Mouse (Mus musculus) left cerebral cortex, adult 8-10 months (tissue): ENCODE results near the gene Abr. TPM values are rescaled to one million over a fixed set of nuclear protein-coding genes. Genes with fewer than 3 reads are reported as not detected.

Experiments
- DNase-seq, 2 experiments: peaks; one replicate each; pipeline ENCODE4 v3.0.0; 2022; ENCODE audit warnings: low spot score in 2 of 2
- total RNA-seq, 4 experiments: library from RNA; stranded (reverse); gene quantifications; 2 replicates each; pipeline ENCODE4 v1.2.4; 2022

The Abr gene
- total RNA-seq, 4 experiments from 2014 or later: 382 to 408 (median 393) TPM

DNA sequence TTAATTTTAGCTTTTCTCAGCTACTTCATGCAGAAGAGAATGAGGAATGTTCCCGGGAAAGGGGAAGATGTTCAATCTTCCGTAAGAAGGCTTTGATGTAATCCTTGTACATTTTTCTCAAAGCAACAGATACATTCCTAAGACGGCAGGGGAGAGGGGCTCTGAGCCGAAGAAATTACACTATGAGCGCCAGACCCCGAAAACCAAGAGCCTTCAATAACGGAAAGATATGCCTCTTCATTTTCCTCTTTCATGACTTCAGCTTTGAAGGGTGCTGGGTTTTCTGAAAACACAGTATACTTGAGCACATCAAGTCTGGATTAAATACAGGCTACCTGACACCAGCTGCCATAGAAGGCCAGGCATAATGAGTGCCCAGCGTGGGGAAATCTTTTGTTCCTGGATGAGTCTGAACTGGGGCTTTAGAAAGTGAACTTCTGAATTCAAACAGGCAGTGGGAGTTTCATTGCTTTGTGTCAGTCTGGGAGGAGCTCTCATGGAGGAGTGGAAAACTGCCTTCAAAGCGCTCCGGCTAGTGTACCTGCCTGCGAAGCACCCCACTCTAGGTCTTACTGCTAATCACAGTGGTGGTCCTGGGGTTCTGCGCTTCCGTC lies 239.3 kb downstream of the Abr start:
- no peak for DNase-seq

- DNase-seq: no peak
Observed at GRCm38 (mm10) chr11:76381201-76381885, 240.8 kb downstream of the Abr start.

DNA sequence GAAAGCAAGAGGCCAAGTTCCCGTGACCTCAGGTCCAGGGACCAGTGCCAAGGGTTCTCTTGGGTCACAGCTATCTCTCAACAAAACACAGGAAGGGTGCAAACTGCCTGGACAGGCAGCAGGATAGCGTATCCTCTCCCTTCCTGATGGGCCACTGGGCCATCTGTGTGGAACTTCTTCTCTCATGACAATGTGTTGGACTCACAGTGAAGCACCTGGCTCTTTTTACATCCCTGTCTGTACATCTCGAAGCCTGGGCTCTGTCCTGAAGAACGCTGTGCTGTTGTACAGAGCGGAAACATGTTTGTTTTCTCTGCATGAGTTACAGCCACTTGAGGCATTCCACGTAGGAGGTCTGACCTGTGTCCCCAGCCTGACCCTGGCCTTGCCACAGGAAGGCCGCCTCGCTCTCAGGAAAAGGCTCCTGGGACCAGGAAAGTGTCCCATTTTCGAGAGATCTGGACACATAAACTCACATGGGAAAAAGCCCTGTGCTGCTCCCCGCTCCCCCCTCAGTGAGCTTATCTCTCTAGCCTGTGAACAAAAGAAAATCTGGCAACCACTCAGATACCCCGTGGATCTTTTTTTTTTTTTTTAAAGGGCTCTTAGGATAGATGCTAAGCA lies 242.1 kb downstream of the Abr start:
- DNase-seq: no peak

GRCm38 (mm10) chr11:76376425-76376824 lies 245.7 kb downstream of the Abr start:
- DNase-seq: no peak

DNA sequence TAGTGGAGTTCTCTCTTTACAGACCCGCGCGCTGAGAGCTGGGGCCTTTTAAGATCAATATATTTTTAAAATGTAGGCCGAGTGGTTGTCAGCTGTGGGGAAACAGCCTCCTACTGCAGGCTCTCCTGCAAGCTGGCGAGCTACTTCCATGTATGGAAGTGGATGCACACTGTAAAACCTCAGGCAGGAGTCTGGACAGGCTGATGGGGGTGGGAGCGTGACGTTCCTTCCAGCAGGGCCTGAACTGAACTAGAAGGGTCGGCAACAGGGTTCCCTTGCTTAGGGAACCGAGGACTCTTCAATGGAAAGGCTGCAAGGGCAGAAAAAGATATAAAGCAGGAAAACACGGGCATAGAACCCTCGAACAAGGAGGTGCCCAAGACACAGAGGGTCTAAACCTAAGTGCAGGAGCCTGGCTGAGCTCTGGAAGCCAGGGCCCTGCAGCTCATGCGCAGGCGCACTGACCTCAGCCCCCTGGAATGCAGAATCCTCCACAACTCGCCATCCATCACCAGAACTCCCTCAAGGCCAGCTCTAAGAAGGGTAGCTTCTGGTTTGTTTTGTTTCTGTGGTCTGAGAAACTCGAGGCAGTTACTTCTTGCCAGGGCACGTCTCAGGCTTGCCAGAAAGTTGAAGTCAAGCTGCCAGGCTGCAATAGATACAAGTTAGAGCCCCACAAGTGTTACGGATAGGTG lies 247.5 kb downstream of the Abr start:
- DNase-seq: peak in 1 of 2 experiments; percentile 20

DNA sequence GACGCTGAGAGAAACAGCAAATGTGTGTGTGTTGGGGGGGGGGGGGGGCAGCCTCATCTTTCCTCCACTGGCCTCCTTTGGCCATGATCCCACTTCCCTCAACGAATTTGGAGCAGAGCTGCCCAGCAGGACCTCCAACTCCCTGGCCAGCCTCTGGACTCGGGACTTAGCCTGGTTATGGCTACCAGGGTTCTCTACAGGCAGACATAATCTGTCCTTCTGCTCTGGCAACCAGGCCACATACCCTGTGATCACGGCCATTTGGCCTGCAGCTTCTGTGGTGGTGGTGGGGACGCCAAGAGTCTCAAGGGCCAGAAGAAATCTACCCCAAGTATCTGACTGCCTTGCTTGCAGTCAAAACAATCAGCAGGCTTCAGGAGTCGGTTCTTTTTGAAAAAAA lies 249.6 kb downstream of the Abr start:
- no peak for DNase-seq

GRCm38 (mm10) chr11:76372120-76372519 lies 250.0 kb downstream of the Abr start:
- DNase-seq: no peak

- DNase-seq: no peak
Observed at GRCm38 (mm10) chr11:76370491-76370890, 251.6 kb downstream of the Abr start.

Other genes starting within 250 kb of the Abr start
- gene Nxn, start 223.2 kb downstream of the Abr start, total RNA-seq: 10 to 100 TPM in 3 of 4 experiments, 1 to 10 TPM in 1; 9.5 to 12.5 (median 10.9) TPM
- 10 to 100 TPM; 28.9 to 39.8 (median 30.8) TPM for gene Timm22, start 215.4 kb downstream of the Abr start, total RNA-seq
- 1 to 10 TPM; 2.0 to 3.9 (median 2.2) TPM for gene Bhlha9, start 50.2 kb upstream of the Abr start, total RNA-seq
- gene Trarg1, start 57.5 kb upstream of the Abr start, total RNA-seq: under 1 TPM; 0.48 to 0.80 (median 0.56) TPM
- gene Gosr1, start 141.3 kb upstream of the Abr start, total RNA-seq: 10 to 100 TPM; 40.7 to 61.7 (median 52.5) TPM
- 10 to 100 TPM; 53.6 to 58.6 (median 54.1) TPM for gene Cpd, start 224.7 kb upstream of the Abr start, total RNA-seq